Mouse (Mus musculus) intestine, embryonic 16.5 days (tissue): ENCODE measurements around the gene Ccna2. TPM values are rescaled to one million over a fixed set of nuclear protein-coding genes. Genes with fewer than 3 reads are reported as not detected.
A peak's percentile ranks its signal among the peaks of the same experiment; 100 is the strongest.

ENCODE experiments used
- ATAC-seq: fragments of 200-750 bp; cut with Nextera tagmentation; 2 replicates; pipeline ENCODE4 v1.8.0; 2017; ENCODE audit warnings: moderate TSS enrichment, moderate library complexity
- H3K27ac ChIP-seq: fragments of 300-500 bp; sonication (generic); 2 replicates; pipeline ENCODE4 v1.5.1; 2014; ENCODE audit warnings: mild to moderate bottlenecking, low read length
- H3K27me3 ChIP-seq: fragments of 300-500 bp; sonication (generic); replicated peaks from 2 replicates; pipeline ENCODE4 v1.6.1; 2014; ENCODE audit warnings: low read length, control low read depth, mixed read lengths; ENCODE audit not compliant: control insufficient read depth, insufficient read depth
- H3K36me3 ChIP-seq: fragments of 300-500 bp; sonication (generic); 2 replicates; pipeline ENCODE4 v1.6.1; 2014; ENCODE audit warnings: low read length, control low read depth; ENCODE audit not compliant: control insufficient read depth, insufficient read depth
- H3K4me1 ChIP-seq: fragments of 300-500 bp; sonication (generic); 2 replicates; pipeline ENCODE4 v1.6.1; 2014; ENCODE audit warnings: low read length, control low read depth, mixed read lengths; ENCODE audit not compliant: control insufficient read depth, insufficient read depth
- H3K4me2 ChIP-seq: fragments of 300-500 bp; sonication (generic); 2 replicates; pipeline ENCODE4 v1.6.1; 2014; ENCODE audit warnings: low read depth, low read length, control low read depth
- H3K4me3 ChIP-seq: fragments of 300-500 bp; sonication (generic); 2 replicates; pipeline ENCODE4 v1.5.1; 2014; ENCODE audit warnings: mild to moderate bottlenecking, low read length
- H3K9ac ChIP-seq: fragments of 300-500 bp; sonication (generic); 2 replicates; pipeline ENCODE4 v1.6.1; 2014; ENCODE audit warnings: low read depth, low read length
- H3K9me3 ChIP-seq: fragments of 300-500 bp; sonication (generic); 2 replicates; pipeline ENCODE4 v1.6.1; 2016; ENCODE audit warnings: low read length, control low read depth; ENCODE audit not compliant: control insufficient read depth
- WGBS: fragments of 180-500 bp; shearing (Covaris S2); extraction: QIAGEN DNeasy Blood & Tissue Kit; methylation state at CpG from one replicate; pipeline ENCODE4 v1.1.7; 2014; 5-methylcytosine and 5-hydroxymethylcytosine counted together
- polyA plus RNA-seq: library from polyadenylated mRNA; unstranded; fragments of >200 nt; fragmentation: Nextera tagmentation; extraction: Ambion mirVana; gene quantifications from 2 replicates; pipeline ENCODE4 v1.2.1, GENCODE M21; 2015

Ccna2 gene
- polyA plus RNA-seq, 1 experiment from 2014 or later = 155 TPM

GRCm38 (mm10) chr3:36540756-36541155, 31.2 kb downstream of the Ccna2 start:
- 62% methylated on average over 2 of the region's 2 CpGs for WGBS

GRCm38 (mm10) chr3:36537701-36538470, 34.1 kb downstream of the Ccna2 start:
- Histone ChIP-seq H3K36me3 (no peaks in the 10 kb centered on the region), H3K9ac (no peak overlapping the region), H3K9me3 (0 out of 2 replicates have a peak, but pooled peaks cover 9% of the 10 kb centered on the region), H3K4me3 (no peak overlapping the region), H3K4me2 (no peak overlapping the region), H3K27me3 (no peaks in the 10 kb centered on the region), H3K4me1 (peaks cover 6% of the 10 kb centered on the region), H3K27ac (no peak overlapping the region)
- WGBS = 85% methylated on average over 4 of the region's 4 CpGs
- no peak for ATAC-seq

More at GRCm38 (mm10) chr3:36540756-36541155, 31.2 kb downstream of the Ccna2 start:
- no peak overlapping the region for H3K4me2 ChIP-seq
- H3K9ac ChIP-seq = no peak overlapping the region
- H3K27me3 ChIP-seq = no peaks in the 10 kb centered on the region
- H3K36me3 ChIP-seq = no peaks in the 10 kb centered on the region
- H3K9me3 ChIP-seq = no peaks in the 10 kb centered on the region
- no peaks in the 10 kb centered on the region for H3K4me1 ChIP-seq
- no peak for ATAC-seq
- H3K4me3 ChIP-seq = no peak overlapping the region
- H3K27ac ChIP-seq = no peak overlapping the region

DNA sequence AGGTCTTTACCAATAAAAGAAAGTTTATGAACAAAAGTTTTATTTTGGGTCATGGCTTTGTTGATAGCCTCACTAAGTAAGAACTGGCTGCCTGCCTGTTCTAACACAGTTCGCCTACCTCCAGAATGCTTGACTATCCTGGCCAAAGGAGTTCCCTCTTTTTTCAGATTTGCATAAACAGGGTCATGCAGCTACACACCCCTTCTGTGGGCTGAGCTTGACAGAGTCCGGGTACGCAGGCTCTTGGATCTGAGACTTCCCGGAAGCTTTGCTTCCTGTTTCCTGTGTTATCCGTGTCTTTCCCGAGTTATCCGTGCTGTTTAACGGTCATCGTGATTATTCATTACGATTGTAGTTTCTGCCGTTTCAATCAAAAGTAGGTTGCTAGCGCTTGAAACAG, 35.9 kb downstream of the Ccna2 start:
- no peak for ATAC-seq
- Histone ChIP-seq H3K27me3 (no peaks in the 10 kb centered on the region), H3K27ac (no peak overlapping the region), H3K4me1 (peaks cover 9% of the 10 kb centered on the region), H3K9me3 (0 out of 2 replicates have a peak, but pooled peaks cover 9% of the 10 kb centered on the region), H3K4me3 (no peak overlapping the region), H3K36me3 (no peaks in the 10 kb centered on the region), H3K4me2 (no peak overlapping the region), H3K9ac (no peak overlapping the region)
- 90% methylated on average over 12 of the region's 12 CpGs for WGBS

- H3K27me3 ChIP-seq = no peaks in the 10 kb centered on the region
- peak; percentile 94 for ATAC-seq
- no peak overlapping the region for H3K4me3 ChIP-seq
- no peak overlapping the region for H3K9ac ChIP-seq
- H3K9me3 ChIP-seq = 0 out of 2 replicates have a peak, but pooled peaks cover 9% of the 10 kb centered on the region
- H3K4me2 ChIP-seq = no peak overlapping the region
- 7% methylated on average over 1 of the region's 1 CpGs for WGBS
- no peaks in the 10 kb centered on the region for H3K36me3 ChIP-seq
- peaks cover 9% of the 10 kb centered on the region for H3K4me1 ChIP-seq
- H3K27ac ChIP-seq = peak overlapping the region; percentile 90
These were observed 38.7 kb downstream of the Ccna2 start for GRCm38 (mm10) chr3:36533201-36533672.

DNA sequence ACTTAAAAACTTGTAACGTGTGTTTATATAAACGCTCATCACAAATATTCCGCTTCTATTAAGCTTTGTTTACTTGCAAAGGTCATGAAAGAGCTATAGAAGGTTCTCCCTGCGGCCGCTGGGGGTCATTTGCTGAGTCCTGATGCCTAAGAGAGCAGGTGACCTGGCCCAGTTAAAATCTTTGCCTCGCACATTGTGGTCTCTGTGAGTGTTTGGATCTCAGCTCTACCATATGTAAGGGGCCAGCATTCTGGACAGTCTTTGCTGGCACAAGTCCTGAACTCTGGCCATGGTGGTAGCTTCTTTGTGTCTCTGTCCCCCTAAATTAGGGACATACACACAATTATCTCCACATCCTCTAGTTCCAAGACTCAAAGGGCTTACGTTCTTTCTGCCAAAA, 39.2 kb downstream of the Ccna2 start:
- ATAC-seq = peak; percentile 64
- Histone ChIP-seq H3K4me2 (peak overlapping the region; percentile 74; the same call in 1 of the 2 replicates), H3K27ac (peak overlapping the region; percentile 90), H3K4me3 (no peak overlapping the region), H3K36me3 (no peaks in the 10 kb centered on the region), H3K9me3 (0 out of 2 replicates have a peak, but pooled peaks cover 9% of the 10 kb centered on the region), H3K4me1 (peaks cover 9% of the 10 kb centered on the region), H3K9ac (no peak overlapping the region), H3K27me3 (no peaks in the 10 kb centered on the region)
- WGBS = 29% methylated on average over 7 of the region's 7 CpGs

DNA sequence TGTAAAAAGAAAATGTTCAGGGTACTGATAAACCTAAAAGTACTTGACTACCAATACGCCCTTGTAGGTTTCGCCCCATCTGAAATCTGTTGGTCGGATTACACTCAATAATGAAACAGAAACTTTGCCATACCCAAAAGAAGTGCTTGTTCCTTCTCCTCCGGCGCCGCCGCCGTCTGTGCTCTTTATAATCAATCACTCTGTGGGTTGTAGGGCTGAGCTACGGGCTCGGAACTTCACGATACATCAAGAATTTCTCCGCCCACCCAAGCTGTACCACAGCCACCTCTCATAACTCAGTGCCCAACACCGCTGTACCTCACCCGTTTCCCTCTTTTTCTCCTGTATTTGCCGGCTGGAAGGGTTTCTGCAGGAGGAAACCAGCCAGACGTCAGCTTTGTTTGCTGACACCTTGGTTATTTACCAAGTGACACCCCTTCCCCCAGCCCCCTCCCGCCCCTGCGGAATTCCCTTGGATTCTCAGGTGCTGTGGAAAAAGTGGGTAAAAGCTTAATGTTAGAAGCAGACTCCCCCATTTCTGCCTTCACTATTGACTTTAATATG, 39.9 kb downstream of the Ccna2 start:
- peak overlapping the region; percentile 74 for H3K4me2 ChIP-seq
- peak overlapping the region; percentile 63 for H3K9ac ChIP-seq
- peaks cover 9% of the 10 kb centered on the region for H3K4me1 ChIP-seq
- no peaks in the 10 kb centered on the region for H3K36me3 ChIP-seq
- no peaks in the 10 kb centered on the region for H3K27me3 ChIP-seq
- 5% methylated on average over 18 of the region's 18 CpGs for WGBS
- H3K4me3 ChIP-seq = peak overlapping the region; percentile 44
- H3K9me3 ChIP-seq = 0 out of 2 replicates have a peak, but pooled peaks cover 9% of the 10 kb centered on the region
- ATAC-seq = no peak
- H3K27ac ChIP-seq = 0 out of 2 replicates have a peak overlapping the region, but pooled peaks have one; percentile 27

GRCm38 (mm10) chr3:36531242-36531641, 40.7 kb downstream of the Ccna2 start:
- Histone ChIP-seq H3K9me3 (0 out of 2 replicates have a peak, but pooled peaks cover 9% of the 10 kb centered on the region), H3K36me3 (no peaks in the 10 kb centered on the region), H3K27ac (no peak overlapping the region), H3K4me3 (no peak overlapping the region), H3K9ac (no peak overlapping the region), H3K4me2 (no peak overlapping the region), H3K4me1 (peaks cover 9% of the 10 kb centered on the region), H3K27me3 (no peaks in the 10 kb centered on the region)
- 52% methylated on average over 2 of the region's 2 CpGs for WGBS
- ATAC-seq = no peak

DNA sequence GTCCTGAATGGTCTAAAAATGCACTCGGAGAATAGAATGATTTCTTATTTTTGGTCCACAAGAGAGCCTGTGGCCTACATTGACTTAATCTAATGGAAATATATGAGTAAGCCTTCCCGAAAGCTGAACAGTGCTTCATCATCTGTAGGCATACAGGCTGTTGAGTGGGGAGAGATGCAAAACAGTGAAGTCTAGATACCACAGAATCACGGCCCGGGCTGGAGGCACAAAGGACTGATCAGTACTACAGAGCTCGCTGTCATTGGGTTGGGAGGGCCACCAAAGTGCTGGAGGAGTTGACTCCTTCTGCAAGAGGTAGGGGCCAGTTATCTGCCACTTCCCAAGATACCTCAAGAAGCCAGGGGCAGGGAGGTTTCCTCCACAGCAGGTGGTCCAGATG, 41.2 kb downstream of the Ccna2 start:
- no peaks in the 10 kb centered on the region for H3K36me3 ChIP-seq
- WGBS = 90% methylated on average over 5 of the region's 5 CpGs
- no peak for ATAC-seq

DNA sequence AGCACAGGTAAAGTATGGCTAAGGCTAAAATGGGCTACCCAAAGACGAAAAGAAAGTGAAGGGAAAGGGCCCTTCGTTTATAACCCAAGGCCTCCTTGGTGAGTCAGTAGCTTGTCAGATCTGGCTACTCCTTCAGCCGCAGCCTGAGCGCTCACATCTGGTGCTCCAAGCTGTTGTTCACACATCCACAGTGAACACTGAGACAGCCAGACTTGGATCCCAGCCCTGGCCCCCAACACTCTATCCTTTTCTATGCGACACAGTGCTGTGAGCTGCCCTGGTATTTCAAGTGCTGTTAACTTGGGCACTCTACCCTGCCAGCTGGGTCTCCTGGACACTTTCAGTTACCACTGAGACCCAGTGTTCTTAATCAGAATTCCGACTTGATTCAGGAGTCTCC, 41.6 kb downstream of the Ccna2 start:
- H3K4me3 ChIP-seq = no peak overlapping the region
- peaks cover 9% of the 10 kb centered on the region for H3K4me1 ChIP-seq
- H3K4me2 ChIP-seq = no peak overlapping the region
- ATAC-seq = no peak
- H3K36me3 ChIP-seq = no peaks in the 10 kb centered on the region
- no peaks in the 10 kb centered on the region for H3K27me3 ChIP-seq
- WGBS = 87% methylated on average over 6 of the region's 6 CpGs
- no peak overlapping the region for H3K27ac ChIP-seq
- 0 out of 2 replicates have a peak, but pooled peaks cover 9% of the 10 kb centered on the region for H3K9me3 ChIP-seq
- H3K9ac ChIP-seq = no peak overlapping the region

More for the DNA sequence above, 41.2 kb downstream of the Ccna2 start:
- H3K9ac ChIP-seq = no peak overlapping the region
- no peaks in the 10 kb centered on the region for H3K27me3 ChIP-seq
- no peak overlapping the region for H3K4me2 ChIP-seq
- no peak overlapping the region for H3K4me3 ChIP-seq
- H3K4me1 ChIP-seq = peaks cover 9% of the 10 kb centered on the region
- H3K9me3 ChIP-seq = 0 out of 2 replicates have a peak, but pooled peaks cover 9% of the 10 kb centered on the region
- no peak overlapping the region for H3K27ac ChIP-seq
